Mouse (Mus musculus): ENCODE results near the gene Cdk9.

Gene Cdk9

GRCm38 (mm10) chr2:32673176-32673917 lies 39.5 kb downstream of the Cdk9 start:
- no peak for DNase-seq

- no peak for DNase-seq
These were observed 40.8 kb downstream of the Cdk9 start for GRCm38 (mm10) chr2:32671907-32672595.

- DNase-seq: no peak
These were observed 41.7 kb downstream of the Cdk9 start for GRCm38 (mm10) chr2:32671147-32671546.

- no peak for DNase-seq
These were observed 43.0 kb downstream of the Cdk9 start for GRCm38 (mm10) chr2:32669876-32670275.

GRCm38 (mm10) chr2:32668176-32668575 lies 44.7 kb downstream of the Cdk9 start:
- no peak for DNase-seq

- no peak for DNase-seq
These were observed 45.1 kb downstream of the Cdk9 start for GRCm38 (mm10) chr2:32667775-32668174.

GRCm38 (mm10) chr2:32665853-32666252 lies 47.0 kb downstream of the Cdk9 start:
- no peak for DNase-seq

- no peak for DNase-seq
These were observed 47.5 kb downstream of the Cdk9 start for GRCm38 (mm10) chr2:32665345-32665744.

- DNase-seq: no peak
These were observed 50.6 kb downstream of the Cdk9 start for GRCm38 (mm10) chr2:32662291-32662690.

GRCm38 (mm10) chr2:32661509-32662107 lies 51.3 kb downstream of the Cdk9 start:
- no peak for DNase-seq

GRCm38 (mm10) chr2:32658873-32659272 lies 54.0 kb downstream of the Cdk9 start:
- DNase-seq: no peak

- no peak for DNase-seq
These were observed 57.0 kb downstream of the Cdk9 start for GRCm38 (mm10) chr2:32655826-32656225.
